Mouse (Mus musculus): ENCODE measurements around the gene Olfr96.

- no peak for TF ChIP-seq CTCF (conservative IDR thresholded peaks at IDR 0.05; ENCODE audit: low read length)
- no peak for TF ChIP-seq NANOG (IDR thresholded peaks at IDR 0.05; ENCODE audit: borderline replicate concordance, low read length)
- TF ChIP-seq POU5F1 (IDR thresholded peaks at IDR 0.05; ENCODE audit: borderline replicate concordance, low read length), result no peak
Observed at GRCm38 (mm10) chr17:37246715-37247114, 26.8 kb downstream of the Olfr96 start.
